ENCODE assay signal across 8 mouse cellular contexts in genomic region chr10:111420195-111420838, GRCm38 (mm10). TPM values are rescaled to one million over a fixed set of nuclear protein-coding genes. Genes with fewer than 3 reads are reported as not detected.
A peak's percentile ranks its signal among the peaks of the same experiment; 100 is the strongest.
DNase-seq lines count a peak whose midpoint lies in the region; ATAC-seq and TF ChIP-seq lines count a peak whose summit lies in the region.

No protein-coding gene starts in this region.

- peak overlapping the region; percentile 55 for H3K4me3 ChIP-seq in gastrocnemius, adult 2 months
- H3K4me3 ChIP-seq in MEL (ENCODE audit: control insufficient read depth in 1 of 2, insufficient read depth in 1 of 2, low read depth in 2 of 2, low read length in 2 of 2): no peak overlapping the region
- H3K4me3 ChIP-seq in heart, embryonic 15.5 days: peak overlapping the region; percentile 29
- no peak overlapping the region for H3K4me3 ChIP-seq in liver, embryonic 16.5 days (ENCODE audit: low read depth, low read length)

- no peak overlapping the region for H3K27ac ChIP-seq in gastrocnemius, adult 2 months
- H3K27ac ChIP-seq in MEL (ENCODE audit: control insufficient read depth, low read depth, low read length): no peak overlapping the region
- H3K27ac ChIP-seq in heart, embryonic 15.5 days: no peak overlapping the region
- no peak overlapping the region for H3K27ac ChIP-seq in liver, embryonic 16.5 days (ENCODE audit: low read length)

- H3K4me2 ChIP-seq in heart, embryonic 15.5 days: peak overlapping the region; percentile 61
- 0 out of 2 replicates have a peak overlapping the region, but pooled peaks have one; percentile 10 for H3K4me2 ChIP-seq in liver, embryonic 16.5 days (ENCODE audit: low read depth, low read length)

- TF ChIP-seq RAD21 in MEL (IDR thresholded peaks at IDR 0.05; ENCODE audit: low read depth, low read length): no peak

- intact Hi-C loops in gastrocnemius, adult 2 months (cut with DNase I): no loop called here

- no peaks in the 10 kb centered on the region for H3K9me3 ChIP-seq in MEL (replicated peaks; ENCODE audit: insufficient read depth, low read length)
- H3K9me3 ChIP-seq in heart, embryonic 15.5 days (replicated peaks): no peaks in the 10 kb centered on the region
- no peaks in the 10 kb centered on the region for H3K9me3 ChIP-seq in liver, embryonic 16.5 days (replicated peaks; ENCODE audit: control insufficient read depth, low read length)

- no peak overlapping the region for H3K9ac ChIP-seq in MEL (ENCODE audit: control insufficient read depth, low read depth, low read length, poor library complexity, severe bottlenecking)
- peak overlapping the region; percentile 33; the same call in 1 of the 2 replicates for H3K9ac ChIP-seq in heart, embryonic 15.5 days
- no peak overlapping the region for H3K9ac ChIP-seq in liver, embryonic 16.5 days (ENCODE audit: low read depth, low read length)

- peaks cover 0 to 15% of the 10 kb centered on the region in 2 experiments; a peak in 2 of 4 replicates for H3K4me1 ChIP-seq in MEL (ENCODE audit: control insufficient read depth in 1 of 2, insufficient read depth in 2 of 2, low read length in 2 of 2)
- peaks cover 28% of the 10 kb centered on the region for H3K4me1 ChIP-seq in heart, embryonic 15.5 days (replicated peaks)
- no peaks in the 10 kb centered on the region; the same call in 1 of the 2 replicates for H3K4me1 ChIP-seq in liver, embryonic 16.5 days (ENCODE audit: control insufficient read depth, low read depth, low read length)

- no peak for TF ChIP-seq CTCF in gastrocnemius, adult 2 months (IDR thresholded peaks at IDR 0.05)
- TF ChIP-seq CTCF in MEL (IDR thresholded peaks at IDR 0.05 in 2 of 3, conservative IDR thresholded peaks at IDR 0.05 in 1 of 3; ENCODE audit: control insufficient read depth in 1 of 3, insufficient read depth in 1 of 3, low read depth in 2 of 3, low read length in 3 of 3, poor library complexity in 1 of 3, severe bottlenecking in 1 of 3): no peak

- 12% methylated on average over 7 of the region's 7 CpGs for WGBS in heart, embryonic 15.5 days
- WGBS in liver, embryonic 16.5 days (ENCODE audit: insufficient replicate concordance): 11% methylated on average over 7 of the region's 7 CpGs

- no peaks in the 10 kb centered on the region for H3K27me3 ChIP-seq in MEL (ENCODE audit: control insufficient read depth in 1 of 2, insufficient read depth in 2 of 2, low read length in 2 of 2)
- H3K27me3 ChIP-seq in heart, embryonic 15.5 days: no peaks in the 10 kb centered on the region
- no peaks in the 10 kb centered on the region for H3K27me3 ChIP-seq in liver, embryonic 16.5 days (ENCODE audit: control insufficient read depth, insufficient read depth, low read depth, low read length)

- TF ChIP-seq EP300 in MEL (IDR thresholded peaks at IDR 0.05; ENCODE audit: low read depth in 1 of 2, low read length in 2 of 2): no peak

- H3K36me3 ChIP-seq in MEL (ENCODE audit: control insufficient read depth in 1 of 2, insufficient read depth in 2 of 2, low read length in 2 of 2): peaks cover 0 to 2% of the 10 kb centered on the region in 2 experiments; a peak in 2 of 4 replicates
- H3K36me3 ChIP-seq in heart, embryonic 15.5 days: no peaks in the 10 kb centered on the region
- no peaks in the 10 kb centered on the region for H3K36me3 ChIP-seq in liver, embryonic 16.5 days (ENCODE audit: control insufficient read depth, insufficient read depth)

- TF ChIP-seq POLR2A in MEL (IDR thresholded peaks at IDR 0.05; ENCODE audit: control insufficient read depth in 1 of 2, insufficient read depth in 1 of 2, low read depth in 1 of 2, low read length in 2 of 2, poor library complexity in 1 of 2): no peak

- H3K79me2 ChIP-seq in MEL (ENCODE audit: control insufficient read depth, insufficient read depth, low read length, poor library complexity): no peaks in the 10 kb centered on the region

- ATAC-seq in heart, embryonic 15.5 days (replicated peaks; ENCODE audit: insufficient number of reproducible peaks, insufficient read depth, low FRiP score, low read depth): no peak
- no peak for ATAC-seq in liver, embryonic 16.5 days (ENCODE audit: low read depth)

- DNase-seq in gastrocnemius, adult 2 months: no peak
- no peak for DNase-seq in gastrocnemius, adult 8-10 months (ENCODE audit: low spot score in 2 of 2)
- peak; percentile 16 for DNase-seq in MEL (ENCODE audit: low read depth, low spot score)
- no peak for DNase-seq in urinary bladder, postnatal 25 days (ENCODE audit: low spot score)
- DNase-seq in embryo, embryonic 10 days (ENCODE audit: low spot score): no peak
- no peak for DNase-seq in T-cell, adult 2 months (ENCODE audit: low spot score)

TF ChIP-seq in MEL, 35 proteins besides CTCF, POLR2A, EP300 and RAD21:
- TF ChIP-seq GABPA (IDR thresholded peaks at IDR 0.05; ENCODE audit: low read depth, low read length) (no peak), UBTF (IDR thresholded peaks at IDR 0.05; ENCODE audit: borderline replicate concordance, insufficient read depth, low read depth, low read length) (no peak), MAFK (IDR thresholded peaks at IDR 0.05; ENCODE audit: borderline replicate concordance, low read depth, low read length) (no peak), ZKSCAN1 (IDR thresholded peaks at IDR 0.05; ENCODE audit: low read depth, low read length) (no peak), POLR2AphosphoS5 (IDR thresholded peaks at IDR 0.05; ENCODE audit: borderline replicate concordance, low read depth, low read length) (no peak), ELF1 (IDR thresholded peaks at IDR 0.05; ENCODE audit: low read depth, low read length) (no peak), CHD2 (IDR thresholded peaks at IDR 0.05; ENCODE audit: low read length) (no peak), MAZ (IDR thresholded peaks at IDR 0.05; ENCODE audit: low read depth, low read length) (no peak), BHLHE40 (IDR thresholded peaks at IDR 0.05; ENCODE audit: borderline replicate concordance, low read depth, low read length) (no peak), SMC3 (IDR thresholded peaks at IDR 0.05; ENCODE audit: low read depth, low read length) (no peak), MXI1 (IDR thresholded peaks at IDR 0.05; ENCODE audit: low read depth, low read length) (no peak), POLR2AphosphoS2 (IDR thresholded peaks at IDR 0.05; ENCODE audit: low read length) (no peak), KAT2A (conservative IDR thresholded peaks at IDR 0.05; ENCODE audit: low read depth, low read length) (no peak), NRF1 (IDR thresholded peaks at IDR 0.05; ENCODE audit: insufficient read depth, low read depth, low read length, poor library complexity, severe bottlenecking) (no peak), CHD1 (IDR thresholded peaks at IDR 0.05; ENCODE audit: low read depth, low read length) (no peak), USF1 (IDR thresholded peaks at IDR 0.05; ENCODE audit: low read depth, low read length) (no peak), ETS1 (IDR thresholded peaks at IDR 0.05; ENCODE audit: low read depth, low read length) (no peak), MYB (IDR thresholded peaks at IDR 0.05; ENCODE audit: low read depth, low read length) (no peak), ZC3H11A (IDR thresholded peaks at IDR 0.05; ENCODE audit: low read depth, low read length) (no peak), MAX (IDR thresholded peaks at IDR 0.05; ENCODE audit: low read length) (no peak)

RNA-seq across cellular contexts. Expression of gene Nap1l1, which starts 52.7 kb away (rescaled TPM):
- total RNA-seq in gastrocnemius, adult 2 months (2021): 10 to 100 TPM; 62.8 to 64.2 TPM
- total RNA-seq in gastrocnemius, adult 8-10 months (2022): 10 to 100 TPM; 53.4 to 66.1 (median 59.2) TPM
- 183 and 220 TPM in 2 replicates for total RNA-seq in MEL (2012; rRNA removed)
- polyA plus RNA-seq in MEL (2012; ENCODE audit: insufficient read depth in 1 of 2, insufficient read length in 2 of 2, low read depth in 1 of 2, low replicate concordance in 2 of 2, missing spikeins in 1 of 2): 100 to 1,000 TPM; 296 to 591 TPM
- polyA plus RNA-seq in heart, embryonic 15.5 days (2015; fragmentation: Nextera tagmentation; extraction: Ambion mirVana): 110 TPM in 2 replicates
- polyA plus RNA-seq in liver, embryonic 16.5 days (2015; fragmentation: Nextera tagmentation; extraction: Ambion mirVana): 67.0 and 76.2 TPM in 2 replicates

Comparison
In these comparisons a context has a peak if more than half of its experiments do, and no peak if none do; other contexts are left out.
1. H3K4me3 ChIP-seq: peak in gastrocnemius, adult 2 months (single experiment) and heart, embryonic 15.5 days (single experiment); none in MEL (0 of 2) and liver, embryonic 16.5 days (single experiment).